Mouse (Mus musculus): ENCODE measurements around the gene Atp1a2.

Atp1a2 gene

DNA sequence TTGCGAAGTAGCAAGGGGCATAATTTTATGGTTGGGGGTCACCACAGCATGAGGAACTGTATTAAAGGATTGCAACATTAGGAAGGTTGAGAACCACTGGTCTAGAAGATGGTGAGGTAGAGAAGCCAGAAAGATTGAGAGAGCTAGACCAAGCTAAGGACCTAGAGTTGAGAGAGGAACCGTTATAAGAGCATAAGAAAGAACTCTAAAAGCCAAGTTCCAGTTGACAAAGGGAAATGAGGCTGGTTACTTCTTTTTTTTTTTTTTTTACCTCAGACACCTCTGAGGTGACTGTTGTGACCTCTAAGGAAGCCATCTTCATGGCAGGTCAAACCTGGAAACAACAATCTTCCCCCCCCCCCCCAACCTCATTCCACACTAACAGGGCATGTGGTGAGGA, 7.3 kb upstream of the Atp1a2 start:
- no peak for DNase-seq (ENCODE audit: low spot score)

DNA sequence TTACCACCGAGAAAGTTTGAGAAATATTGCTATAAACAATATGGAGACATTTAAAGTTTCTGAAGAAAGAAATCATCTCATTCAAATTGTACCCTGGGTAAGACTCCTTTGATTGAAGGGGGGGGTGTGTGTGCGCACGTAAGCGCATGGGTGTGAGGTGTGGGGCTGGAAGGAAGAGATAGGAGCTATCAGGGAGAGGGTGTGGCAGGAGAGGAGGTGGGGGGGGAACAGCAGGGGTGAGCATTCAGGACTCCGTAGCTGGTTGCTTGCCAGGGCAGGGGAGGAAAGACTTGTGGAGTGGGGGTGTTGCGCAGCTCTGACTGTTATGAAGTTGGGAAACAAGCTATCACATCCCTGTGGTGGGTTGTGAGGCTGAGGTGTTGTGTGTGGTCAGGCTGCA, 6.6 kb upstream of the Atp1a2 start:
- DNase-seq (ENCODE audit: low spot score): no peak

DNA sequence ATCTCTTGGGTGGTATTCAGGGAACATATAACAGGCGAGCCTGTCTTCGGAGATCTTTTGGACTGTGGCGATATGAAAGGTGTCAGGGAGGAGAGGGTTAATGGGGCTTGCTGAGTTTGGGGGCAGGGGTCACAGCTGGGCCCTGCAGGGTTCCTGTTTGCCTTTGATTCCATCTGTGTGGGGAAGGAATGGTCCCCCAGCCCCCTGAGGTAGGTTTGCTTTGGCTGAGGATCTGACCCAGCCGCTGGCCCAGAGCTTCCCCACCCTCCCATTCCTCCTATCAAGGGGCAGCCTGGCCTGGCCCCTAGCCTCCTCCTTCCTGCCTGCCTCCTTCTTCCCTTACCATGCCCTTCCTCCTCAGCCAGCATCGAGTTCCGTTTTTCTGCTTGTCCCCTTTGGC, 5.0 kb upstream of the Atp1a2 start:
- DNase-seq (ENCODE audit: low spot score): no peak

DNA sequence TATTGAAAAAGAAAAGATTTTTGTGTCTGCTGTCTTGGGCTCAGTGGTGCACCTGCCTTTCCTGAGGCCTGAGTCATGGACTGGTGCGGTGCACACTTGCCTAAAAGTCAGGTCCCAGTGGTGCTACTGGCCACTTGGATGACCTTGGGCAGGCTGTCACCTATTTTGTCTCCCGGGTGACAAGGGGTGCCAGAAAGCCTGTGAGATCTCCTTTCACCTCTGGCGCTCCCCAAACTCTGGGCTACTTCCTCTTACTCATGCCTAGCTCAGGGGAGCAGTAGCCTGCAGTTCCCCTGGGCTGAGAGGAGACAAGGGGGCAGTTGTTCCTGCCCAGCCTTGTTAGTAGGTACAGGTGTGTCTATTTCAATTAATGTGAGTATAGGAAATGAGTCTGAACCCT, 4.4 kb upstream of the Atp1a2 start:
- no peak for DNase-seq (ENCODE audit: low spot score)

DNA sequence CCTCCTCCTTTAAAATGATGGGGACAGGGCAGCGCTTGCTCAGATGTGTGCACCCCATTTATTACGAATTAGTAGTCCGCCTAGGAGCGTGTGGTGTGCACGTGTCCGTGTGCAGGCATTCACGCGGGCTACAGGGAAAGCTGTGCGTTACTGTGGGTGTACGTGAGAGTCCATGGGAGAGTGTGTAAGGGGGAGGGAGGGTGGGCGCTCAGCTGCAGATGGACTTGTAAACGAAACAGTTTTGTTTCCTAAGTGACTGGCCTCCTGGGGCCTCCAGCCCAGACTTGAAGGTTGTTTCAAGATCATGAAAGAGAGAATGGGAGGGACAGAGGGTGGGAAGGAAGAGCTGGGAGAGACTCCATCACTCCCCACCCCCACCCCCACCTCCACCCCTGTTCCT, 3.3 kb upstream of the Atp1a2 start:
- DNase-seq (ENCODE audit: low spot score): no peak

DNA sequence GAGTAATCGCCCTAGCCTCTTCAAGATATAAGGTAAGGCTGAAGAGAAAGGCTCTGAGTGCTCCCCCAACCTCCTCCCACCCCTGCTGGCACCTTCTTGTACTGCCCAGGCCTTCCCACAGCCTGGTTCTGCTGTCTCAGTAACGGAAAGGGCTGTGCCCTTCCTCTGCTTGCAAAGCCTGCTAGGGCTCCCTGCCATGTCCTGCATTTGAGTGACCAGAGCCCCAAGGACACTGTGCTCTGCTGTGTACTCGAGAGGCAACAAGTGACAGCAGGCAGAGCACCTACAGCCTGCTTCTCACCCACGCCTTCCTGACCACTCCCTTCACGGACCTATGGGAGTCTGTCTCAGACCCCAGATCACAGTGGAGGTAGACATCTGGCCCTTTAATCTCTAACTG, 2.4 kb upstream of the Atp1a2 start:
- no peak for DNase-seq (ENCODE audit: low spot score)

DNA sequence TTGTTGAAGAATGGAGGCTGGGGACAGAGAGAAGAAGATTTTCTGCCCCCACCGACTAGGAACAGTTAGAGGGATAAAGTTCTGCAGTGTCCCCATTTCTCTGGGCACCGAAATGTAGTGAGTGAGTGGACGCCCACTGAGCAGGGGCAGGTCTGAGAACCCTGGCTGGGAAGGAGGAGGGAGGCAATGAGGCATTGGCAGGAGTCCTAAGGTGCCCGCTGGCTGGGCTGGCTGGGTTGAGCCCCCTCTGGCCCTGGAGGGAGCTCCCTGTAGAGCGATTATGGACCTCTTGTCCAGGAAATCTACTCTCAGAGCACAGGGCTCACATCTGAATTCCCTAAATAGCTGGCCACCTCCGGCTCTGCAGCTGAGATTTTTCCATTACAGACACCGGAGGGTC, 1.7 kb upstream of the Atp1a2 start:
- DNase-seq (ENCODE audit: low spot score): no peak

DNA sequence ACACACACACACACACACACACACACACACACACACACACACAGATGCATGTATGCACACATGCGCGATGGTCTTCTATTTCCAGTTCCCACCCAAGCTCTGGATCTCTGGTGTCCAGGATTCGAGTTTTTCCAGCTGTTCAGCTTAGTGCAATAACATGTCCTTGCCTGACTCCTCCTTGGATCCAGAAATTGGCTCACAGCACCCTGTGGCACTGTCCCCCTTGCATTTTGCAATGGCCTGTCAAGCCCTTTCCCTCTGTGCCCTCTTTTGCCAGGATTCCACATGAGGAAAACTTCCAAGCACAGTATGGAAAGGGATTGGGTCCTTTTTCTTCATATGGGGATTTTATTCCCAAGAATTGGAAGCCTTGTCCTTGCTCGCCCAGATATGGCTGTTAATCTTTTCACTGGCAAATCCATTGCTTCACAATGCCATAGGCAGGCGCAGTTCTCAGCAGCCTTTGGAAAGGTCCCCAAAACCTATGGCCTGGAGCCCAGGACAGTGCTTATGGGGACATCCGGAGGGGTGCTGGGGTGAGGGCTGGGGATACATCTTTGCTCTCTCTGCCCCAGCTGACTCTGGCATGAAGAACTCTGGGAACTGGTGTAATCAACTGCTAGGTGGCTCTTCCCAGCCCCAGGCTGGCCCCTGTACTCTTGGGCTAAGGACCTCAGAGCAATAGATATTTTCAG, 901 bp downstream of the Atp1a2 start:
- DNase-seq (ENCODE audit: low spot score): no peak

DNA sequence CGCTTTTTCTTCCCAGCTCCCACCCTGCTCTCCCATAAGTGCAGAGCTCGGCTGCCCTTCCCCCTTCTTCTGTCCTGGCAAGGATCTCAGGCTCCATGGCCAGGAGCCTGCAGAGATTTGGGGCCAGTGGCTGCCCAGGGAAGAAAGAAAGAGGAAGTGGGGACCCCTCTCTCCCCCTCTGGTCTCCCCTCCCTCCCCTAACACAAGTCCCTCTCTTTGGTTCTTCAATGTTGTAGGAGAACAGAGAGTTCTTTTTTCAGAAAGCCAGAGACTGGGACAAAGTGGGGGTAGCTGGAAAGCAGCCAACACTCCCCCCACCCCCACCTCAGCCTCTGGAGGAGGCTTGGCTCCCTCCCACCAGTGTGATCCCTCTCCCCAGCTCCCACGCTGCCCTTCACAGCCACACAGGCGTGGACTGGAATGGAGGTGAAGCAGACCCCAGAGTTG, 2.1 kb downstream of the Atp1a2 start:
- DNase-seq (ENCODE audit: low spot score): no peak

DNA sequence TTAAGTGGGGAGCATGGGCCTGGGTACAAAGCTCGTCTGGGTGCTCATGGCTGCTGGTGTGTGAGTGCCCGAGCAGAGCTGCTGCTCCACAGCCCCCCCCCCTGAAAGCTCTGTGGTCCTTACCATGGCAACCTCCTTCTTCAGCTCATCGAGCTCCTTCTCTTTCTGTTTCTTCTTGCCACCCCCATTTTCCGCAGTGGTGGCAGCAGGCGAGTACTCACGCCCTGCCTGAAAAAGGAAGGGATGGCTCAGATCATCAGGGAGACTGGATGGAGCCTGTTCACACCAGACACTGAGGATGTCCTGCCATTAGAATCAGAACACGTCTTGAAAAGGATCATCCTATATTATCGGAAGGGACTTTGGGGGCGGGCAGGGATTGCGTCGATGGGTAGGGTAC, 4.4 kb downstream of the Atp1a2 start:
- DNase-seq (ENCODE audit: low spot score): no peak

DNA sequence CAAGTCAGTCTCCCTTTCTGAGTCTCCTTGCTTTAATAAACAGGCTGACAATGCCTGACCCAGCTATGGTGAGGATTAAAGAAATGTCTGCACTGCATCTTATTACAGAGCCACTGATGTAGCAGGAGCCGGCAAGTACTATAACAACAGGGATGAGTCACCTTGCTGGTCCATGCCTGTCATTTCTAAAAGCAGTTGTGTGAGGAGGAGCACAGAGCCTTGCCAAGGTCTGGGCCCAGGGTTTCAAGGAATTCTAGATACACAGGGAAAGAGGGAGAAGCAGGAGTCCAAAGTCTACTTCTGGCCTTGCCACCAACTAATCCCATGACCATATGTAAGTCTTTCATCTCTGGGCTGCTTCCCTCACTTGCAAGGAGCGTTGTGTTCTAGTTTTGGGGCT, 5.0 kb downstream of the Atp1a2 start:
- DNase-seq (ENCODE audit: low spot score): no peak

DNA sequence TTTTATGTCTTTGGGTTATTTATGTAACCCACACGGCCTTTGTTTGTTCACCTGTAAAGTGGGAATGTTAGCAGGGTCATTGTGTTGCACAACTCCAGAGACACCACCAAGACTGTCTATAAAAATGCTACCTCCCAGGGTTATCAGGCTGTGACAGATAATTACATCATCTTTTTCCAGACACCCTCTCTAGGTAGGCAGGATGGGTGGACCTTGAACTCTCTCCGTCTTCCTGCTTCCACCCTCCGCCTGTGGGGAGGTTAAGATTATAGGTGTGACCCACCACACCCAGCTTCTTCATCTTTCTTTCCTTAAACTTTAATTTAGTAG, 8.3 kb downstream of the Atp1a2 start:
- DNase-seq (ENCODE audit: low spot score): no peak

DNA sequence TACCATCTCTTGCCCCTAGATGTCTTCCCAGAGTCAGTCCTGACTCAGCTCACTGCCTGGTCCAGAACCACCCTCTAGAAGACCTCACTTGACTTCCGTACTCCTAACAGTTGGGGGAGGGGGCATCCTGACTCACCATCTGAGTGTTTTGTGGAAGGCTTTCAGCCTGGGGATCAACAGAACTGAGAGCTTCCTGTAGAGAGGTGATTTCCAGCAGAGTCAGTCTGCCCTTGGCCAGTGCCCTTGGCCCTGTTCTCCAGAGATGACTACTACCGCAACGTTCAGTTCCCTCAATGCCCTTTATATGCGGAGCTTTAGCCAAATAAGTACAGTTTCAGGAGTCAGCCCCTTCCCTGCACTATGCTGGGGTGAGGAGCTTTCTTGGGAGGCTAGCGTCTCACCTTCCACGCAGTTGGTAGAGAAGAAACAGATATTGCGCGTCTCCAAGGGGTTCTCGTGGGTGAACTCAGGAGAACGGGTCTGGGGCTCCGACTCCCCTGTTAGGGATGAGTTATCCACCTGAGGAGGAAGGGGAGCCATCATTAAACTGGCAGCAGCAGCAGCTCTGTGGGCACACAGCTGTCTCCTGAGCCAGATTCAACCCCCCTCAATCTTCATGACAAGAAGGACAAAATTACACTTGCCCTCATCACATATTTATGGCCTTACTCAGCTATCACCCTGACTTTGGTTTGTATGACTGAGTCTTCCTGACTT, 8.8 kb downstream of the Atp1a2 start:
- DNase-seq (ENCODE audit: low spot score): no peak

DNA sequence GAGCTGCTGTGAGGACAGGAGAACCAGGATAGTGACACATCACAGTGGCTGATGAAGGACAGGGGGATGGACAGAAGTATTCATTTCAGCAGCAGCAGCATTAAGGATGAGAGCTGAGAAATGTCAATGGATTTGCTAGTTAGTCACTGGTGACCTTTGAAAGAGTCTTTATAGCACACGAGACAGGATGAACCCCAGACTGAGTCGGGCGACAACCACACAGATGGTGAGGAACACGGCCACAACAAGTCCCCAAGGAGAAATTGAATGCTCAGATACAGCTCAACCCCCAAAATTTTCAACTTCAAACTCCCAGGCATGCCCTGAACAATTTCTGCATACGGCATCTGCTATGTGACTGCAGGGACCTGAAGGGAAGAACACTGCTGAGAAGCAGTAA, 11.1 kb downstream of the Atp1a2 start:
- DNase-seq (ENCODE audit: low spot score): no peak

DNA sequence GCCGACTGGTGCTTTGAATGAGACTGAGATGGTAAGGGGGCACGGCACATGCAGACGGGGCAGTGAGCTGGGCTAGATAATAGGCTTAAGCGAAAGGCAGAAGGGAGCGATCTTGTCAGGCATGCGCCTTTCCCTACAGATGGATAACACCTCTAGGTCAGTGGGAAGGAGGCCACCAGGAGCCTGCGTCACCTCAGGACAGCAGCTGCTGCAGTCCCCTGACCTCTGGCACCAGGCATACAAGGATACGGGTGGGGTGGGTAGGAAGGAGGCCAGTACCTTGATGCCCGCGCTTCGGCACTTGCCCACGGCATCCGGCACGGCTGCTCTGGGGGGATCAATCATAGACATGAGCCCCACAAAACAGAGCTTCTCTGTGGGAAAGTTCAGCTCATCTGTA, 13.6 kb downstream of the Atp1a2 start:
- DNase-seq (ENCODE audit: low spot score): no peak

DNA sequence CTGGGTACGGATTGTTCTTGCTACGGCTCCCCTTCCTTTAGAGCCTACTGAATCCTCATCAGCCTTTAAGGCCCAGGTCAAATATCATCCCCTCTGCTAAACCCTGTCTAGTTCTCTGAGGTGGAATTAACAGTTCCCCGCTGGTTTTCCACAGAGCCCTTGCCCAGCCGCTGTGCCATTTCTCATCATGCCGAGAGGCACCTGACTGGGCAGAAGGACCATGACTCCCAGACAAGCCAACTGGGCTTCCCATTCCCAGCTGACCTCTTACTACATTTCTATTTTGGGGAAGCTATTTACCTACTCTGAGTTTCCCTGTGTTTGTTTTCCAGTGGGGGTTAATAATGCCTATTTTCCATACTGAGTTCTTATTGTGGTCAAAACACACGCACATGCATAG, 14.8 kb downstream of the Atp1a2 start:
- no peak for DNase-seq (ENCODE audit: low spot score)

DNA sequence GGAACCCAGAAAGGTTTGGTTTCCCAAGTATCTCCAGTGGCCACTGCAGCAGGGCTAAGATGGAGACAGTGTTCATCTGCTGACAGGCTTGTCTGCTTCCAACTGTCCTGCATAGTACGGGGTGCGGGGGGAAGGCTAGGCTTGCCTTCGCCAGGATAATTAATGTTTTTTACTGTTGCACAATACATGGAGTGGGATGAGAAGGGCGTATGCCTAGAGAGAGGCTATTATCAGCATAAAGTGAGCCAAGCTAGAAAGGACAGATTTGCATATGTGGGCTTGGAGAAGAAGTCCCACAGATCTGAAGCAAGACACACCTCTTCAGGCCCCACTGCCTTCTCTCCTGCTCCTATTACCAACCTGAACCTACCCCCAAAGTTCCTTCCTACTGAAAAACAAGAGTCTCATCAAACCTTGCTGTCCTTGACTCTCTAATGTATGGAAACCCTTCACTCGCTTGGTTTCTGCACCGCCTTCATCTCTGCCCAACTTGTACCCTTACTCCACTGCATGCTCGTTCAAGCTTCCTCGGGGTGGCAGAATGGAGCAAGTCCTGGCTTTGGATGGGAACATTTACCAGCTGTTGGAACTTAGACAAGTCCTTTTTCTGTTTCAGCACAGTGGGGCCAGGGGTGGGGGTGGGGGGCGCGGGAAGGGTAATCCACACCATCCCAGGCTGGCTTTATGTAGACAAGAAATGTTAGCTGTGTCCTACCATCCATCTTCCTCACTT, 16.2 kb downstream of the Atp1a2 start:
- no peak for DNase-seq (ENCODE audit: low spot score)

DNA sequence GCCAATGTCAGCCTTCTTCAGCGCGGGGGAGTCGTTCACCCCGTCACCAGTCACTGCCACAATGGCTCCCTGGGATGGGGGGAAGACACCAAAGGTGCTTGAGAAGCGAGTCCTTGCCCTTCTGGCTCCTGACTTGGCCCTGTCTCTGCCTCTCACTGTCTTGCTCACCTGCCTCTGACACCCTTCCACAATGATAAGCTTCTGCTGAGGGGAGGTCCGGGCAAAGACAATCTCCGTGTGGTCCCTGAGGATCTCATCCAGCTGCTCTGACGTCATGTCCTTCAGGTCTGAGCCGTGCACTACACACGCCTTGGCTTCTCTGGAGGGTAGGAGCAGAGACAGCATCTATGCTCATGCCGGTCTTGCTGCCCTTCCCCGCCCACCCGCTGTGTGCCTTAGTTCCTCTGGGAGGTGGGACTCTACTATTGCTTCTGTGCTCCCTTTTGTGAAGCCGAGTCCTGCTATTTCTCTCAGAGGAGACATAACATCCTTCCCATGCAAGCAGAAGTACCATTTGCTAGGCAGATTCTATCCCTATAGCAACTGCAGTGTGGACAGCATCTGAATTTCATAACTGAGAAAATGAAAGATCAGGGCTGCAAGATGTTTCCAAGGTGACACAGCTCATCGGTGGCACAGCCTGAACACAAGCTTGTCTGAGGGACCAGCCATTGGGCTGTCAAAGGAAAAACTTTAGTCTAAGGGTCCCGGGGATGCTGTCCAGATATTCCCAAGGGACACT, 17.9 kb downstream of the Atp1a2 start:
- no peak for DNase-seq (ENCODE audit: low spot score)

DNA sequence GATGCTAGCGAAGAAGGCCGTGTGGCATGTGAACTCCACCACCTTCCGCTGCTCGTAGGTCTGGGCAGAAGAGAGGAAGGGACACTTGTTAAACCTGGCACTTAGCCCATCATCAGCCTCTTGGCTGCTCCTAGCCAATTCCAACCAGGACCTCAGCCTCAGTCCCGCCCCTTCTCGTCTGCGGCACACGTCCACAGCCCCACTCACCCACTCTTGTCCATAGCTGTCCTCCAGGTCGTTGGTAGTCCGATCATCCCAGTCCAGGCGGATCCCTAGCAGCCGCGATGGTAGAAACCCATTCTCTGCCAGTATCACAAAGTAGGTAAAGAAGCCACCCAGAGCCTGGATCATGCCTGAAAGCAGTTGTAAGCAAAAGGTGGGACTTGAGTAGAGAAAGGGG, 19.5 kb downstream of the Atp1a2 start:
- DNase-seq (ENCODE audit: low spot score): no peak

DNA sequence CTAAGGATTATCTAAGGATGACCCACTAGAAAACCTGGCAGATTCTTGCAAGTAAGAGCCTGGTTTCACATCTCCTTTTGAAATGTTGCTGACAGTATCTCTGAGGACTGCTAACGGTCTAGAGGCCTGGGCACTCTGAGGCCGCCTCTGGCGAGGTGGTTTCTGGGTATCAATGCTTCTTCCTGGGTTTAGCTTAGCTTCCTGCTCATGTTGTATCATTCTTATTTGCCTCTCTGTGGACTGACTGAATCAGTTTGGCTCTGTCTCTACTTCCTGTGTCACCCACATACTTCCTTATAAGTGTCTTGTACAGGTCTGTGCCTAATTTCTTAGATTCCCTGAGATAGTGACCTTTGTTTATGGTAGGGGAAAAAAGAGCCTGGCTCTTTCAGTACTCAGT, 20.7 kb downstream of the Atp1a2 start:
- DNase-seq (ENCODE audit: low spot score): no peak

DNA sequence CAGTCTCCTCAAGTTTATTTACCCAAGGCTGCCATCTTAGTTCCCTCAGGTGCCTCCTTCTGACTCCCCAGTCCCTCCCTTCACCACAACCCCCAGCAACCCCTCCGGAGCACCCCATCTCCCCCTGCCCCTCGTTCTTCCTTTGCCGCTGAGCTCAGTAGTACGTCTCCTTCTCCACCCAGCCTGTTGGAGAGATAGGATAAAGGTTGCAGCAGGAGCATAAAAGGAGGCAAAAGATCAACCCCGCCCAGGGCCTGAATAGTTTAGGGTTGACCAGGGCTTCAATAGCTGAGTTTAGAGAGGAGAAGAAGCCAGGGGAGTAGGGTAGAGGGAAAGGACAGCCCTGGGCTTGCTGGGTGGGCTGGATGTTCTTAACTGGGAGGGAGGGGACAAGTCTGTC, 23.3 kb downstream of the Atp1a2 start:
- DNase-seq (ENCODE audit: low spot score): no peak

DNA sequence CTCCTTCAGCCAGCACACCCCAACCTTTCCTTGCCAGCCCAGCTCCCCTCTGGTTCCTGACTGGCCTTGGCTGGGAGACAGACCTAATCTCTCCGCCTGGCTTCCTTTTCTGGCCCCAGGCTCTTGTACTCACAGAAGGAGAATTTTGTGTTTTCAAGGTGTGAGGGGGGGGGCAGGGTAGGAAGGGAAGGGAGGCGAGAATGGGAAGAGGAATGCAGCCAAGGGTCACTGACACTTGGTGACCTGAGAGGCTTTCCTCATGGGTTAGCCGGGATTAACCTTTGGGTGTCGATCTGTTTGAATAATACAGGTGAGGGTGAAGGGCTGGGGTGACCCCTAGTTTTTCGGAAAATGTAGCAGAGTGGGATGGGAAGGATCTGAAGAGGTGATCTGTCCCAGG, 23.7 kb downstream of the Atp1a2 start:
- DNase-seq (ENCODE audit: low spot score): no peak

DNA sequence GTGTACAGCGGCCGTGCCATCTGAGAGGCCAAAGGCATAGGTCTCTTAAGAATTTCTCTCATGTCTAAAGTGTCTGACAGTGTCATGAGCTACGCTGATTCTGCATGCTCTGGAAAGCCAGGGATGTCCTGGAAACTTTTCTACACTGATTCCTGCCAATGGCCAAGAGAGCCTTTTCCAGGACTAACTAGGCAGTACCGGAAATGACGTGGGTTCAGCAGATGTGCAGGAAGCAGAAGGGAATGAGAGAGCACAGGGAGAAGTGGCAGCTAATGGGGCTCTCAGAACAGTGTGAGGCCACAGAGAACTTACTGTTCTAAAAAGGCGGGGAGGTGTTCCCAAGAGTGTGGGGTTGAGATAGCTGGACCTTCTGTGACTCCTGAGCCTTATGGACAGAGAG, 24.5 kb downstream of the Atp1a2 start:
- DNase-seq (ENCODE audit: low spot score): no peak

All from urinary bladder, postnatal 10 days (tissue).